Mouse (Mus musculus) liver, adult 2 months (tissue): ENCODE measurements around the gene Qtrt2. TPM values are rescaled to one million over a fixed set of nuclear protein-coding genes. Genes with fewer than 3 reads are reported as not detected.
A peak's percentile ranks its signal among the peaks of the same experiment; 100 is the strongest.

ENCODE experiments used
- DNase-seq: peaks from one replicate; pipeline ENCODE4 v3.0.0-alpha.2; 2011; ENCODE audit warnings: low read depth, low spot score; ENCODE audit errors: extremely low read depth
- H3K27ac ChIP-seq: fragments of 200-500 bp; replicated peaks from 2 replicates; pipeline ENCODE4 v1.5.1; 2012; ENCODE audit warnings: low read depth, mild to moderate bottlenecking, control low read depth, inconsistent platforms, low read length; ENCODE audit not compliant: insufficient read depth
- H3K27me3 ChIP-seq: fragments of 200-500 bp; 2 replicates; pipeline ENCODE4 v1.6.1; 2012; ENCODE audit warnings: mild to moderate bottlenecking, moderate library complexity, low read length, inconsistent platforms; ENCODE audit not compliant: control insufficient read depth, insufficient read depth
- H3K36me3 ChIP-seq: fragments of 200-500 bp; 2 replicates; pipeline ENCODE4 v1.6.1; 2012; ENCODE audit warnings: low read length, inconsistent platforms; ENCODE audit not compliant: control insufficient read depth, insufficient read depth
- H3K4me1 ChIP-seq: fragments of 200-500 bp; 2 replicates; pipeline ENCODE4 v1.6.1; 2011; ENCODE audit warnings: low read length; ENCODE audit not compliant: control insufficient read depth, insufficient read depth
- H3K4me3 ChIP-seq: fragments of 200-500 bp; 2 replicates; pipeline ENCODE4 v1.5.1; 2011; ENCODE audit warnings: low read depth, mild to moderate bottlenecking, control low read depth, low read length, moderate library complexity; ENCODE audit not compliant: insufficient read depth
- H3K79me2 ChIP-seq: fragments of 200-500 bp; 2 replicates; pipeline ENCODE4 v1.6.1; 2012; ENCODE audit warnings: inconsistent platforms, mild to moderate bottlenecking, low read length, moderate library complexity; ENCODE audit not compliant: control insufficient read depth, insufficient read depth
- H3K9ac ChIP-seq: fragments of 200-500 bp; 2 replicates; pipeline ENCODE4 v1.6.1; 2012; ENCODE audit warnings: low read depth, mild to moderate bottlenecking, control low read depth, inconsistent platforms, low read length
- CTCF ChIP-seq: fragments of 200-500 bp; IDR thresholded peaks from 2 replicates; pipeline ENCODE4 v1.5.1; 2011; ENCODE audit warnings: low read depth, low read length, control low read depth
- POLR2A ChIP-seq: fragments of 200-500 bp; IDR thresholded peaks from 2 replicates; pipeline ENCODE4 v1.6.1; 2011; ENCODE audit warnings: low read length, control low read depth; ENCODE audit not compliant: insufficient read depth; ENCODE audit errors: extremely low read depth
- WGBS: fragments of 180-500 bp; shearing (Covaris S2); methylation state at CpG from one replicate; pipeline ENCODE4 v1.1.7; 2018; 5-methylcytosine and 5-hydroxymethylcytosine counted together
- polyA plus RNA-seq: library from polyadenylated mRNA; depleted of rRNA; stranded (reverse); fragments of >200 nt; gene quantifications from 2 replicates; pipeline ENCODE4 v1.2.3, GENCODE M21; 2012
- total RNA-seq: library from RNA; depleted of rRNA; stranded (reverse); fragments of >200 nt; gene quantifications from 2 replicates; pipeline ENCODE4 v1.2.3, GENCODE M21; 2014

Qtrt2 gene
- total and polyA plus RNA-seq, 2 experiments = 7.8 to 9.0 TPM

- H3K9ac ChIP-seq = no peak overlapping the region
- no peak overlapping the region for H3K27ac ChIP-seq
- TF ChIP-seq CTCF (no peak), POLR2A (no peak)
- H3K27me3 ChIP-seq = no peaks in the 10 kb centered on the region
- H3K36me3 ChIP-seq = no peaks in the 10 kb centered on the region
- H3K4me1 ChIP-seq = no peaks in the 10 kb centered on the region
- no peaks in the 10 kb centered on the region for H3K79me2 ChIP-seq
- H3K4me3 ChIP-seq = no peak overlapping the region
- no peak for DNase-seq
- WGBS = 96% methylated on average over 3 of the region's 3 CpGs
Observed at GRCm38 (mm10) chr16:43970426-43970825, 43.8 kb upstream of the Qtrt2 start.

- no peak overlapping the region for H3K4me3 ChIP-seq
- H3K27ac ChIP-seq = peak overlapping the region; percentile 37; the same call in 1 of the 2 replicates
- WGBS = 86% methylated on average over 13 of the region's 13 CpGs
- no peaks in the 10 kb centered on the region for H3K4me1 ChIP-seq
- no peaks in the 10 kb centered on the region for H3K27me3 ChIP-seq
- no peak overlapping the region for H3K9ac ChIP-seq
- TF ChIP-seq CTCF = no peak
- no peak for TF ChIP-seq POLR2A
- DNase-seq = peak; percentile 31
- H3K36me3 ChIP-seq = peaks cover 7% of the 10 kb centered on the region
- no peaks in the 10 kb centered on the region for H3K79me2 ChIP-seq
Observed at GRCm38 (mm10) chr16:43965781-43966389, 39.3 kb upstream of the Qtrt2 start.

GRCm38 (mm10) chr16:43963780-43964179 is 37.2 kb upstream of the Qtrt2 start:
- H3K36me3 ChIP-seq = peaks cover 13% of the 10 kb centered on the region
- H3K27ac ChIP-seq = no peak overlapping the region
- H3K79me2 ChIP-seq = no peaks in the 10 kb centered on the region
- DNase-seq = no peak
- no peaks in the 10 kb centered on the region for H3K4me1 ChIP-seq
- H3K4me3 ChIP-seq = no peak overlapping the region
- no peaks in the 10 kb centered on the region for H3K27me3 ChIP-seq
- WGBS = 92% methylated on average over 3 of the region's 3 CpGs
- TF ChIP-seq POLR2A (no peak), CTCF (no peak)
- H3K9ac ChIP-seq = no peak overlapping the region

- DNase-seq = no peak
- H3K79me2 ChIP-seq = no peaks in the 10 kb centered on the region
- H3K9ac ChIP-seq = no peak overlapping the region
- no peak overlapping the region for H3K27ac ChIP-seq
- H3K36me3 ChIP-seq = peaks cover 13% of the 10 kb centered on the region
- TF ChIP-seq POLR2A = no peak
- H3K4me1 ChIP-seq = no peaks in the 10 kb centered on the region
- no peak overlapping the region for H3K4me3 ChIP-seq
- 98% methylated on average over 9 of the region's 9 CpGs for WGBS
- H3K27me3 ChIP-seq = no peaks in the 10 kb centered on the region
Observed at GRCm38 (mm10) chr16:43963291-43963690, 36.7 kb upstream of the Qtrt2 start.

- no peak overlapping the region for H3K27ac ChIP-seq
- H3K9ac ChIP-seq = no peak overlapping the region
- H3K36me3 ChIP-seq = peaks cover 27% of the 10 kb centered on the region
- H3K79me2 ChIP-seq = no peaks in the 10 kb centered on the region
- no peaks in the 10 kb centered on the region for H3K27me3 ChIP-seq
- no peak overlapping the region for H3K4me3 ChIP-seq
- 94% methylated on average over 4 of the region's 4 CpGs for WGBS
- no peak for DNase-seq
- H3K4me1 ChIP-seq = no peaks in the 10 kb centered on the region
- no peak for TF ChIP-seq CTCF
- no peak for TF ChIP-seq POLR2A
Observed at GRCm38 (mm10) chr16:43958038-43958437, 31.4 kb upstream of the Qtrt2 start.

- TF ChIP-seq POLR2A = no peak
- TF ChIP-seq CTCF = no peak
- Histone ChIP-seq H3K27me3 (no peaks in the 10 kb centered on the region), H3K27ac (no peak overlapping the region), H3K4me3 (no peak overlapping the region), H3K79me2 (no peaks in the 10 kb centered on the region), H3K36me3 (peaks cover 23% of the 10 kb centered on the region), H3K9ac (no peak overlapping the region), H3K4me1 (no peaks in the 10 kb centered on the region)
- WGBS = 78% methylated on average over 6 of the region's 6 CpGs
- DNase-seq = no peak
Observed at GRCm38 (mm10) chr16:43954913-43955312, 28.3 kb upstream of the Qtrt2 start.
